Mouse (Mus musculus) cerebellum, postnatal 25 days (tissue): ENCODE data around the gene Dnajb5.

ENCODE experiments used
- DNase-seq, 2 experiments: peaks; one replicate each; pipeline ENCODE4 v3.0.0; 2021; ENCODE audit warnings: mixed read lengths in 2 of 2

Gene Dnajb5

DNA sequence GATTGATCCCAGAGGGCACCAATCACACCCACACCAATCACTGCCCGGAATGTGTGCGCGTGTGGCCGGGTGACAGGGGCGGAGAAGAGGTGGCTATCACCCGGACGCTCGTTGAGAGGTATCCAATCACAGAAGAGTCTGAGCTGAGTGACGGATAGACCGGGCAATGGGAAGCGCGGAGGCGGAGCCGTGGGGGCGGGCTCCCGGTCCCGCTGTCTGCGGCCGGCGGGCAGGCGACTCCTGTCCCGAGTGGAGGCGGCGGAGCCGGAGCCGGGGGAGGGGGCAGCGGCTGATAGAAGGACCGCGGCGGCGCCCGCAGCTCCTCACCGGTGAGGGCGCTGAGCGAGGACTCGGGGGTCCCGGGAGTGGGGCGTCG is at the start of gene Dnajb5:
Dnajb5 (plus strand) TSS at position 139 of the 376 bp plus-strand sequence.
- DNase-seq = peak; percentile 98 to 100

DNA sequence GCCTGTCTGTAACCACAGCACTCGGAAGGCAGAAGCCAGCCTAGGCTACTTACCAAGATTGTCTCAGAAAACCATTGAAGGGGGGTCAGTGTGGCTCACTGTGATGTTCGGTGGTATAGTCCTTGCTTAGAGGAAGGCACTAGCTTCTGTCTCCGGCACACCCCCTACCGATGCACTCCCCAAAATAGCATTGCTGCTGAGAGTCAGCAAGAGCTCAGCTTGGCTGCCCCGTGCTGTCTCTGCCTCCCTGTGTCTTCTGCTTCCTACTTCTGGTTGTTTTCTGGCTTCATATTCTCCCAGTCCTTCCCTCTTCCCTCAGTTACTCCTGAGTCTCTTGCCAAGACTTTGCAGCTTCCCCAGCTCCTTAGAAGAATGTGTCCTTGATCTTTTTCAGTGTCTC is 48.7 kb upstream of the Dnajb5 start:
- peak; percentile 20 to 28 for DNase-seq

DNA sequence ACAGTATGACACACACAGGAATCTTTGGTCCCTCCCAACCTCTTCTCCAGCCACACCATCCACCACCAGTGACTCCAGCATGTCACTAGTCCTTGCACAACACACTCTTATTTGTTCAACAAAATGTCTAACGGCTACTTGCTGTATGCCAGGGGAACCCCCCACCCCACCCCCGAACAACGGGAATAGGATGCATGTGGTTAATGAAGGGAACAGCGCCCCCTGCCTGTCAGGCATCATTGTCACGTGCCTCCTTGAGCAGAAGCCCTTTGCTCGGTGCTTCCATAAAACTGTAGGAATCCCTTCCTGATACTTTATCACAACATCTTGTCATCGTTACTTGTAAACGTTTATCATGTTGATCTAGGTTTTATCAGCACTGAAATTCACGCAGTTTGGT is 47.4 kb upstream of the Dnajb5 start:
- peak in 1 of 2 experiments; percentile 53 for DNase-seq

DNA sequence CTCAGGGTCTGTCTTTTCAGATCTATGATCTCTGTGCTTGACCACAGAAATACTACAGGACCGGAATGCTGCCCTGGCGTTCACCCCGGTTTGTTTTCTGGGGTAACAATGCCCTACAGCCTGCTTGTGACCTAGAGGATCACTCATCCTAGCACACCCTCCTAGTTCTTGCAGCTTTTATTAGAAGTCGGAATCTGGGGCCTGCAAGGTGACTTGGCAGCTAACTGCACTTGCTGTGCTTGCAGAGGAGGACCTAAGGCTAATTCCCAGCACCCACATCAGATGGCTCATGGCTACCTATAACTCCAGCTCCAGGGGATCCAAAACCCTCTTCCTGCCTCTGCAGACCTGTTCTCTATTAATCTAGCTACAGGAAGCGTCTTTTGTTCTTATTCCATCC is 46.9 kb upstream of the Dnajb5 start:
- no peak for DNase-seq

DNA sequence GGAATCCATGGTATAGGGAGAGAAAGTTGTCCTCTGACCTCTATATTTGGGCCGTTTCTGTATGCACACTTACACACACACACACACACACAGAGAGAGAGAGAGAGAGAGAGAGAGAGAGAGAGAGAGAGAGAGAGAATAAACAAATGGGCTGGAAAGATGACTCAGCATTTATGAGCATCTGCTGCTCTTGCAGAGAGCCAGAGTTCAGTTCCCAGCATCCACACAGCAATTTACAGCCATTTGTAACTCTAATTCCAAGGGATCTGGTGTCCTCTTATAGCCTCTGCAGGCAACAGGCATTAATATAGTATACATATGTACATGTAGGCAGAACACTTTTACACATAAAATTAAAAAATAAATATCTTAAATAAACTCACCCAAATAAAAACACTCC is 45.7 kb upstream of the Dnajb5 start:
- no peak for DNase-seq

DNA sequence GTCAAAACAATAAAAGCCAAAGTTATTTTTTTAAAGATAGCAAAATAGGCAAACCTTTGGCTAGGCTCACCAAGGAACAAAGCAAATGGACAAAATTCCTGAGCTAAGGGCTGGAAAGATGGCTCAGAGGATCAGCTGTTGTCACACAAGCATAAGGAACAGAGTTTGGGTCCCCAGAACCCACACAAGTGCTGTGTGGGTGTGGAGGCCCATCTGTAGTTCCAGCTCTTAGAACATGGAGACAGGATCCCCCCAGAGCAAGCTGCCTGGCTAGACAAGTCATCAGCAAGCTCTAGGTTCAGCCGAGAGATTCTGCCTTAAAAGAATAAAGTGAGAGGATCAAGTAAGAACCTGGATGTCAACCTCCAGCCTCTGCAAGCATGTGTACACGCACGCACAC is 45.1 kb upstream of the Dnajb5 start:
- DNase-seq = no peak

DNA sequence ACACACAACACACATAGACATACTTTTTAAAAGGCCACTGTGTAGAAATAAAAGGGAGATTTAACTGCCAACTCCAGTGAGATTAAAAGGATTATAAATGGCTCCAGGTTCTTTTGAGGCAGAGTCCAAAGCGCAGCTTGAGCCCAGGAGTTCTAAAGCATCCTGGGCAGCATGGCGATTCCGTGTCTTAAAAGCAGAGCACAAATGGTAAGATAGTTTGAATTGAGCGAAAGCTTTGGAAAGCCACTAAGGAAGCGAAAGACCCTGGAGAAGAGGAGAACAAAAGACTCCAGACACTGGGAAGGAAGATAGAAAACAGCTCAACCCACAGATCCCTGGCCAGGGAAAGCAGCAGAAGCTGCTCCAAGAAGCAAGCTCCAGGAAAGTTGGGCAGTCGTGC is 44.6 kb upstream of the Dnajb5 start:
- DNase-seq = no peak

DNA sequence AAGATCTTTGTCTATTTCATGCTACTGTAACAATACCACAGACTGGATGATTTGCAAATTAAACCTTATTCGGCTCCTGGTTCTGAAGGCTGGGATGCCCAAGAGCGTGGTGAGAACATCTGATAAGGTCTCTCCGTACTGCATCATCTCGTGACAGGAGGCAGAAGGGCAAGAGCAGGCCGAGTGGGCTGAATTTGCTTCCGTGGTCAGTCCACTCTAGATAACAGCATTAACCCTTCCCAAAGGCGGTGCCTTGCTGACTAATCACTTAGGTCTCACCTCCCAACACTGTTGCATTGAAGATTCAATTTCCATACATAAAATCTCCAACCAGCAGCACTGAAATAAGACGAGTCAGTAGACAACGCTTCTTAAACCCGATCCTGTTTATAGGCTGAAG is 36.2 kb upstream of the Dnajb5 start:
- no peak for DNase-seq

DNA sequence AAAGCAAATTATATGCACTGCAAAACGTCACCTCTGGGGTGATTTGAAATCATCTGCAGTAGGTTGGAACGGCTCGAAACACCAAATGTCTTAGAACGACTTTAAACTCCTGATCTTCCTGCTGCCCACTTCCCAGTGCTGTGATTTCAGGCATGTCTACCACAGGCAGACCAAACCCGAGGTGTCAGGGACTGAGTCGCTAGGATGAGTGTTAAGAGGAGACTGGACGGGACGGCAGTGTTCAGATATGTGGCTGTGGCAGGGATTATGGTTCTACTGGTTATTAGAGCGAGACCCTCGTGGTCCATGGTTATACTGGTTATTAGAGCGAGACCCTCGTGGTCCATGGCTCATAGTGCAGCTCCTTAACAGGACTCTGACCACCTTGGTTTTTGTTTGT is 34.3 kb upstream of the Dnajb5 start:
- no peak for DNase-seq

DNA sequence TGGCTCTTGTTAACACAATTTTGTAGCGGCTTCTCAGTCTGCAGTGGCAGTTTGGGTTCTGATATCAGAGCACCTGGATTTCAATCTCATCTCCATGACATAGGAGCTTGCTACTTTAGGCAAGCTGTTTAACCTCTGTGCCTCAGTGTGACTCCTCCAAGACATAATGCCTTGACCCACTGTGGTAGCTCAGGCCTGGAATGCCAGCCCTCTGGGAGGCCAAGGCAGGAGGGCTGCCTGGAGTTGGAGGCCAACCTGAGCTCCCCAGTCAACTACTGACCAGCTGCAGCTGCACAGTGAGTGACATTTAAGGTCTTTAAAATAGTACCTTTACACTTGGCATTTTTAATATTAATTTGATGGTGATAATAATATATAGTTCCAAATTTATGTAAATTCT is 33.6 kb upstream of the Dnajb5 start:
- no peak for DNase-seq

DNA sequence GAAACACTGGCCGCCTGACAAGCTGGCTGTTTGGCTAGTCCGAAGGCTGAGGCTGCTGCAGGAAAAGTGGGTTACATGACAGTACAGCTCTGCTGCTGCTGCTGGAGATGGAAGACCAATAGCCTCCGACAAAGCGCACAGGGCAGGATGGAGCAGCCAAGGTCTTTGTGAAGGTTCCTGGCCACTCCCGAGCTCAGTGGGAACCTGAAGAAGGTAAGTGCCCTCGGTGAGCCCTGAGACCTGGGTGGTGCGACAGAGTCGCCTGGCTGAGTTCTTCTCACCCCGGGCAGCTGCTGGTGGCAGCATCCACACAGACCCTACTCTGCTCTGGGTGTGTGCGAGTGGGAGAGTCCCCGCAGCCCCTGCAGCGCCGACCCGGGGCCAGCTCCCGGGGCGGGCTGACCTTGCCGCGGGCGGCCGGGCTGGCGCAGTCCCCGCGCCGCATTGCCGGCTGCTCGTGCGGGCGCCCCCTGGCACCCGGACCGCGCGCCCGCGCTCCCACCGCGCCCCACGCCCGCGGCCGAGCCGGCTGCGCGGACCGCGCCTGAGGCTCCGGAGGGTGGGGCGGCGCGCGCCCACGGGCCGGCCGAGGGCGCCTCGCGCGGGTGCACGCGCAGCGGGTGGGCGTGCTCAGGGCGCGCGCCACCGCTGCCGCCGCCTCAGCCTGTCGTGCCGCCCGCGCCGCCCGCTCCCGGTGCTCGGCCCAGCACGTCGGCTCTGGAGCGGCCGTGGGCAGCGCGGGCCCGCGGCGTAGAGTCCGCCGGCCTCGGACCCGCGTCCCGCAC is 32.8 kb upstream of the Dnajb5 start, which contains the start of gene Phf24:
Phf24 (plus strand) TSS at position 44 of the 785 bp plus-strand sequence.
- peak; percentile 50 to 75 for DNase-seq

DNA sequence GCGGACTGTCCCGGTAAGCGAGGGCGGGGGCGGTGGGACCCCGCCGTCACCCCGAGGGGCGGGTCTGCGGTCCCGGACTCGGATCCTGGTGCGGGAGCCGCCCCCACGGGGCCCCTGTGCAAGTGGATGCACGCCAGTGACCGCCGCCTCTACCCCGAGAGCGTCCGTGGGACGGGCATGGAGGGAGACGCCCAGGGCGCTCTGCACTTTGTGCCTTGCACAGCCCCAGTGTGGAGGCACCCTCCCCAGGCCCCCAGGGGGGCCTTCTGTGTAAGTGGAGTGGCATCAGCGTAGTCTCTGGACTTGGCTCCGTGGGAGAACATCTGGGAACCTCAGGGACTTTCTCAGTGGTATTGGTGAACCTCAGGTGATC is 32.2 kb upstream of the Dnajb5 start:
- no peak for DNase-seq

DNA sequence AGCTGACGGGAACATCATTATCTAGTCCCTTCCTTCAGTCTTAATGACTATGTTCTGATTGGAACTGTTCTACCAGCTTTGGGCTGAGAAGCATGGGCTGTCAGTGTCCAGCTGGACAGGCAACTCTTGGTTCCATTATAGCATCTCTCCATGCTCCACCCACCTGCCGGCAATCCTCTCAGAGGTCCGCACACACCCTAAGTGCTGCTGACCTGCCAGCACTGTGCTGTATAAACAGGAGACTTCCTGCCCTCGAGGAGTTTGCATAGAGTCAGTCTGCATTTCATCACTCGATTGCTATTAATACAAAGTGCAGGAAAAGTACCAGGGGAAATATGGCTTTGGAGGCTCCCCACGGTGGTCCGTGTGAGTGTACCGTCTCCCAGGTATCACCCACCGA is 28.9 kb upstream of the Dnajb5 start:
- DNase-seq = no peak

DNA sequence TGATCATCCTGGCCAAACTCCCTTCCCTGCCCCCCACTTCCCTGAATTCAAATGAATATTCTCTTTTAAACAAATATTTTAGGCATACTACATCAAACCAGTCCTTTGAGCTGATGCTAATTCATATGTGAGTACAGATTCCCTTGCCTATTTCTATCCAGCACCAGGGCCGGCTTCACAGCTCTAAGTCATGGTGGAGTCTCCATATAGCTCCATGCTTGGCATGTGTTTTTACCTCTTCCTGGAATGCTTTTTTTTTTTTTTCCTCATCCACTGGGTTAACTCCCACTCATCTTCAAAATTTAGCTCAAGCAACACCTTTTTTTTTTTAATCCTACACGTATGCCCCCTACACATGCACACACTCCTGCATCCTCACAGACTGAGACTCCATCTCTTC is 28.1 kb upstream of the Dnajb5 start:
- DNase-seq = no peak

DNA sequence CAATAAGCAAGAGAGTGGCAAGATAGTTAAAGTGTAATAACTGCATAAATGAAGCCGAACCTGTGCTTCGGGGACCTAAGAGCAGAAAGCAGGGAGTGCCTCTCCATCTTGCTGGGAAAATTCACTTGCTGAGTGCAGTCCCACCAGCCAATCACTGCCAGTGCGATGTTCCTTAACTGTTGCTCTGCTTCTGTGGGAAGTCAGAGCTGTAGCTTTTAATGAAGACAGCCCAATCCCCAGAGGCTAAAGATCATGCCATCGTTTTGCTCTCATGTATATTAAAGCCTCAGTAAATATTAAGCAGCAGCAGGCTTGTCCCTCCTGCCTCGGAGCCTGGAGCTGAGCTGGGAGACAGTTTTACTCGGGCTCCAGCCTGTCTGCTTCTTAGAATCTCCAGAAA is 27.6 kb upstream of the Dnajb5 start:
- no peak for DNase-seq

DNA sequence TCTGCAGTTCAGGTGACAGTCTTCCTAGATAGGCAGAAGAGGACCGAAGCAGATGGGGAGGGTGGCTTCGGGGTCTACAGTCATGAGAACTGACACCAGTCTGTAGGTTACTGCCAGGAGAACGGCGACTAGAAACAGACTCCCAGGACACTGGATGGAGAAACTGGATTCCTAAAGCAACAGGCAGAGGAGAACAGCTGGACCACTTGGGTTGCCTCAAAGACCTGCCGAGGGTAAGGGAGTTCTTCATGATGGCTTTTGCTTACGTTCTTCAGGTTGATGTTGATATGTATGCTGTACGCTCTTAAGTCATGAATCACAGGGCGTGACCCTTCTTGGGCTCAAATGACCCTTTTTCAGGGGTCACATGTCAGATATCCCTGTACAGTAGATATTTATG is 27.2 kb upstream of the Dnajb5 start:
- no peak for DNase-seq

DNA sequence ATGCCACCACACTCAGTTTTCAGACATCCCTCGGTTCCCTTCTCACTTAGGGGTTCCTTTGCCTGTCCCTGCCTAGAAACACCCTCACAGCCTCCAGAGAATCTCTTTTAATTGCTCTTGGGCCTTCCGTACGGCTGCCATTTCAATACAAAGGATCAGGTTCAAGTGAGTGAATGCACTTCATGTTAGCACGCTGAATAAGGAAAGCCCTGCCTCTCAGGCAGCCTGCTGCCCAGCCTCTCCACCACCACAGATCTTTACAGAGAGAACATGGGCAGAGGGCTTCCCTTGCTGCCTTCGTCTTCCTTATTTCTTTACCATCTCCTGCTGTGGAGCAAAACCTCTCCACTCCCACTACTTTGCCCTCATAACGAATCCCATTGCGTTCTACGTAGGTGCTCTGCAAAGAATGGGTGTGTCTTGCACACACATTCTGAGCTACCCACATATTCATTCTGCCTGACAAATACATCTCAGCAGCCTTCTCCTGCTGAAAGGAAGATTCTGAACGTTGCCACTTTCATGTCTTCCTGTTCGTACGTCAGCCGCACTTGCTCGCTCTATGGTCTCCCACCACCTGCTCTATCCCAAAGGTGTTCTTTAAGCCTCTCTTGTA is 25.4 kb upstream of the Dnajb5 start:
- no peak for DNase-seq

DNA sequence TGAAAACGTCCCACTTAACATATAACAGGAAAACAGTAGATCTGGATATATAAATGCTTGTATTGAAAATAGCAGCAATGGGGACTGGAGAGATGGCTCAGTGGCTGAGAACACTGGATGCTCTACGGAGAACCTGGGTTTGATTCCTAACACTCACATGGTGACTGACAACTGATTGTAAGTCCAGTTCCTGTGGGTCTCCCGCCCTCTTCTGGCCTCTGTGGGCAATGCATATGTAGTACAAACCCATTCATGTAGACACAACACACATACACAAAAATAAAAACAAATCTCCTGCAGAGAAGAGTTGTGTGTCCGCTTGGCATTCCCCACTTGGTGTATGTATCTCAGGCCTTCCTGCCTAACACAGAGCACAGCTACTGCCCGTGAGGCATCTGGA is 21.4 kb upstream of the Dnajb5 start:
- no peak for DNase-seq

DNA sequence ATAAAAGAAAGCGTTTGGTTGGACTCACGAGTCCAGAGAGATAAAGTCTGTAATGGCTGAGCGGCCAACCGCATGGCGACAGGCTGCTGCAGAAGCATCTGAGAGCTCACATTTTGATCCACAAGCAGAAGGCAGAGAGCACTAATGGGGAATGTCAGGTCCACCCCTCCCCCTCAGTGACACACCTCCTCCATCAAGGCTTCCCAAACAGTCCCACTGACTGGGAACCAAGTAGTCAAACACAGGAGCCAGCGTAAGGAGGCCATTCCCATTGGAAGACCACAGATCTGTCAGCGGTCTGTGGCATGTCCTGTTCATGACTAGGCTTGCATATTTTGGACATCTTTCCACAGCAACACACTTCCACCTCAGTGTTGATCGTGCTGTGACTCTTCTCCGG is 20.7 kb upstream of the Dnajb5 start:
- no peak for DNase-seq

DNA sequence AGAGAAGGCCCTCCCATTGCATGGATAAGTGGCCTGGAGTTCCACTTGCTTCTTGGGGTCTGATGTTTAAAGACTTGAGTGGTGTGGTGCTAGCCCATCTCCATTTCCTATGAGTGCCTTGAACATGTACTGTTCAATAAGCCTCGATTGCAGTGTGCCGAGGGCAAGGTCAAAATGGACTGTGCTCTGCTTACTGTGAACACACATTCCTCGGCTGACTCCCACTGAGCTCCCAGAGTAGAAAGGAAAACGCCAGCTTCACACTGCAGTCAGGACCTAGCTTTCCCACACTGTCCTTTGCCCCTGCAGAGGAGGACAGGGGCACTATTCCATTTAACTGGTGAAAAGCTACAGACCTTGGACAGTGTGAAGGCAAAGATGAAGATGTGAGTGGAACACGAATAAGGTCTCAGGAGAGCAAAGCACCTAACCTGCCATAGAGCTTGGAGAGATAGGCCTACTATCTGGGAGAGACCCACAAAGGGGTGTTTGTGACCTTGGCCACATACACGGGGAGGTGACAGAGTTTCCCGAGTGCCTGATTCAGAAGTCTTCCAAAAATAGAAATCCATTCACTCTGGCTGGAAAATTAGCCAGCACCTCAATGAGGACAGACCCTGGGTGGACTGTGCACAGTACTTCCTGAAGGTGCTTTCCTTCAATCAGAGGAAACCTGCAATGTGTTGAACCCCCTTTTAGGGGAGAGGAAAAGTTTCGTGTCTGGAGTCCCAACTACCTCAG is 17.2 kb upstream of the Dnajb5 start:
- no peak for DNase-seq

DNA sequence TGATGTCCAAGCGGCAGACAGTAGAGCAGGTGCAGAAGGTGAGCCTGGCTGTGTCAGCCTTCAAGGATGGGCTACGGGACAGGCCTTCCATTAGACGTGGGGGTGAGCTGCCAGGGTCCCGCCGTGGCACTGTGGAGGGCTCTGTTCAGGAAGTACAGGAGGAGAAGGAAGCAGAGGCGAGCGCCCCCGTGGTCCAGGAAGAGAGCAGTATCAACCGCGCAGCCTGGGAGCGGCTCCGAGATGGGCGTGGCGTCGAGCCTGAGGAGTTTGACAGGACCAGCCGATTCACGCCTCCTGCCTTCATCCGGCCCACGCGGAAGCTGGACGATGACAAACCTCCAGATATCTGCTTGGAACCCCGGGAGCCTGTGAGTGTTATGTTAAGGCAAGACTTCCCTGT is 16.0 kb upstream of the Dnajb5 start:
- DNase-seq = peak in 1 of 2 experiments; percentile 58

DNA sequence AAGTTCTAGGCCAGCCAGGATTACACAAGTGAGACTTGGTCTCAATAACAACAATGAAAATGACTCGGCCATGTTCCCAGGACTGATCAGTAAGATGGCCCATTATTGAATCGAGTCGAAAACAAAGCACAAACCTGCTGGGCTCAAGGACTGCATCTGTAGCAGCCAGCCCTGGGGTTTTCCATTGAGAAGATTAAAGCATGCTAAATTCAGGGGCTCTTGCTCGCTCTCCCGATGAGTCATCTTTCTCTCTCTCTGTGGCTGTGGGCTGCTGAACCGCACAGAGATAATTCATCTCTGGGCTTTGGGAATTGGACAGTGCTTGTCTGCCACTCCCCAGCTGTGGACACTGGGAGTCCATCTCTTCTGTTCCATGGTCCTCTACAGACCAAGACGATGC is 8.2 kb upstream of the Dnajb5 start:
- no peak for DNase-seq

DNA sequence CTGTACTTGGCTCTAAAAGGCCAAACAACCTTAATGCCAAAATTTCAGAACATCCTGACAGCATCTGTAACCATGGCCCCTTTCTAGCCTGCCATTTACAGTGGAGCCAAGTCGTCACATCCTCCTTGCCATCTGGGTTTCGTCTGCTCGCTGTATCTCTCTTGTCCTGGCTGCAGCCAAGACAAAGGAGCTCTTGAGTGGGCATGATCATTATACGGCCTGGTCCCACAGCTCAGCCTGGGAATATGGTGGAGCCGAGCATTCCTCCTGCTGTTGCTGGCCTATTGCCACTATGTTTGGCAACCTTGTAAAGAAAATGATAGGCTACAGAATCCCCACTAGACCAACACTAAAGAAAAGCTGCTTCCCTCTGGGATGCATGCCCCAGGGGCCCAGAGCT is 6.3 kb upstream of the Dnajb5 start:
- no peak for DNase-seq

DNA sequence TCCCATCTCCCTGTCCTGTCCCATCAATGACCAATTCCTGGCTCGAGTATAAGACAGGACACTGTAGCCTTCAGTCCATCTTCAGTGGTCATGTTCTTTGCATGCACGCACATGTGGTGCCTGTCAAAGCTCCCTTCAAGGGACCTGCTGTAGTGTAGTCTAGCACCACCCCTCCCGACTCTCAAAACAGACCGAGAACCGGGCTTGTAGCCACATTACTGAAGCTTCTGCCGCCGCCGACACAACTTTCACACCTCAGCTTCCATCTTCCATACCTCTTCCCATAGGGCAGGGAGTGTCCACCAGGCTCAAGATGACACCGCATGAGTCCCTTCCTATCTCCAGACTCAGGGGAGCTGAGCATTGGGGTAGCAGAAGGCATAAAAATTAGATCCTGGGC is 5.4 kb upstream of the Dnajb5 start:
- no peak for DNase-seq
